Comparison of ENCODE assay signal across 8 mouse cellular contexts in genomic region chr14:31128826-31129219, GRCm38 (mm10). TPM values are rescaled to one million over a fixed set of nuclear protein-coding genes. Genes with fewer than 3 reads are reported as not detected.
DNase-seq lines count a peak whose midpoint lies in the region; ATAC-seq lines count a peak whose summit lies in the region.

Gene Smim4 (minus strand): TSS chr14:31128956.

- DNase-seq in CD4-positive, CD25-positive, alpha-beta regulatory T cell, adult 2 months (ENCODE audit: low read depth, low spot score) = peak; percentile 99
- peak; percentile 74 for DNase-seq in fat pad, adult 2 months (ENCODE audit: extremely low read depth, low read depth, low spot score)
- peak; percentile 99 for DNase-seq in kidney, postnatal 10 days
- peak; percentile 96 to 97 for DNase-seq in natural killer cell, adult 2 months (ENCODE audit: low spot score in 2 of 2)

- H3K4me2 ChIP-seq in heart, embryonic 13.5 days = peak within 1 kb of the TSS; percentile 85
- peak within 1 kb of the TSS; percentile 99 for H3K4me2 ChIP-seq in liver, embryonic 12.5 days
- H3K4me2 ChIP-seq in stomach, embryonic 15.5 days = peak within 1 kb of the TSS; percentile 91

- peak; percentile 90 for ATAC-seq in heart, embryonic 13.5 days (ENCODE audit: extremely low read depth, insufficient number of reproducible peaks, low FRiP score, low TSS enrichment)
- peak; percentile 92 for ATAC-seq in liver, embryonic 12.5 days
- peak; percentile 94 for ATAC-seq in stomach, embryonic 15.5 days (ENCODE audit: insufficient read depth, low FRiP score, low read depth)

- H3K27me3 ChIP-seq in heart, embryonic 13.5 days (replicated peaks) = no peaks in the 10 kb centered on the region
- no peaks in the 10 kb centered on the region for H3K27me3 ChIP-seq in liver, embryonic 12.5 days (replicated peaks)
- no peaks in the 10 kb centered on the region for H3K27me3 ChIP-seq in stomach, embryonic 15.5 days (replicated peaks)

- H3K9ac ChIP-seq in heart, embryonic 13.5 days = peak within 1 kb of the TSS; percentile 87
- H3K9ac ChIP-seq in liver, embryonic 12.5 days = peak within 1 kb of the TSS; percentile 88
- peak within 1 kb of the TSS; percentile 82 for H3K9ac ChIP-seq in stomach, embryonic 15.5 days

- H3K9me3 ChIP-seq in heart, embryonic 13.5 days = no peaks in the 10 kb centered on the region
- H3K9me3 ChIP-seq in liver, embryonic 12.5 days (replicated peaks) = no peaks in the 10 kb centered on the region
- no peaks in the 10 kb centered on the region for H3K9me3 ChIP-seq in stomach, embryonic 15.5 days

- under 1% methylated on average over 33 of the region's 33 CpGs for WGBS in heart, embryonic 13.5 days
- WGBS in liver, embryonic 12.5 days (ENCODE audit: insufficient replicate concordance) = under 1% methylated on average over 33 of the region's 33 CpGs
- whole genome bisulfite sequencing in stomach, embryonic 15.5 days = under 1% methylated on average over 33 of the region's 33 CpGs

- peaks cover 25% of the 10 kb centered on the region for H3K36me3 ChIP-seq in heart, embryonic 13.5 days
- H3K36me3 ChIP-seq in liver, embryonic 12.5 days = peaks cover 41% of the 10 kb centered on the region
- H3K36me3 ChIP-seq in stomach, embryonic 15.5 days = no peaks in the 10 kb centered on the region

- H3K4me1 ChIP-seq in brown adipose tissue, adult 24 weeks (ENCODE audit: control insufficient read depth, insufficient read depth, insufficient read length, low read length) = peaks cover 13% of the 10 kb centered on the region
- H3K4me1 ChIP-seq in heart, embryonic 13.5 days = peaks cover 73% of the 10 kb centered on the region
- H3K4me1 ChIP-seq in liver, embryonic 12.5 days = peaks cover 76% of the 10 kb centered on the region
- peaks cover 44% of the 10 kb centered on the region for H3K4me1 ChIP-seq in stomach, embryonic 15.5 days

- H3K4me3 ChIP-seq in brown adipose tissue, adult 24 weeks (ENCODE audit: insufficient read depth, low read depth, low read length) = peak within 1 kb of the TSS; percentile 88
- H3K4me3 ChIP-seq in heart, embryonic 13.5 days = peak within 1 kb of the TSS; percentile 68
- peak within 1 kb of the TSS; percentile 92 for H3K4me3 ChIP-seq in liver, embryonic 12.5 days
- peak within 1 kb of the TSS; percentile 83 for H3K4me3 ChIP-seq in stomach, embryonic 15.5 days (replicated peaks)

- peak within 1 kb of the TSS; percentile 80 for H3K27ac ChIP-seq in brown adipose tissue, adult 24 weeks (replicated peaks; ENCODE audit: low read depth, low read length)
- H3K27ac ChIP-seq in heart, embryonic 13.5 days (replicated peaks) = peak within 1 kb of the TSS; percentile 94
- peak within 1 kb of the TSS; percentile 86 for H3K27ac ChIP-seq in liver, embryonic 12.5 days
- H3K27ac ChIP-seq in stomach, embryonic 15.5 days = peak within 1 kb of the TSS; percentile 90

RNA-seq across cellular contexts. Expression of gene Smim4, which starts in this region (rescaled TPM):
- polyA plus RNA-seq in brown adipose tissue, adult 24 weeks (2012; ENCODE audit: insufficient read depth, insufficient read length, missing spikeins) = 119 and 175 TPM in 2 replicates
- 78.4 and 81.9 TPM in 2 replicates for polyA plus RNA-seq in heart, embryonic 13.5 days (2015; fragmentation: Nextera tagmentation; extraction: Ambion mirVana)
- polyA plus RNA-seq in liver, embryonic 12.5 days (2016; fragmentation: Nextera tagmentation; extraction: Ambion mirVana) = 95.4 and 103 TPM in 2 replicates
- 70.9 and 77.2 TPM in 2 replicates for polyA plus RNA-seq in stomach, embryonic 15.5 days (2015; fragmentation: Nextera tagmentation; extraction: Ambion mirVana)

Comparison
In these comparisons a context has a peak if more than half of its experiments do, and no peak if none do; other contexts are left out.
1. Peak in every context shown above with its lines: DNase-seq, ATAC-seq, H3K4me3 ChIP-seq and H3K27ac ChIP-seq.